Mouse (Mus musculus): ENCODE results near the gene Psip1.

Psip1 gene

DNA sequence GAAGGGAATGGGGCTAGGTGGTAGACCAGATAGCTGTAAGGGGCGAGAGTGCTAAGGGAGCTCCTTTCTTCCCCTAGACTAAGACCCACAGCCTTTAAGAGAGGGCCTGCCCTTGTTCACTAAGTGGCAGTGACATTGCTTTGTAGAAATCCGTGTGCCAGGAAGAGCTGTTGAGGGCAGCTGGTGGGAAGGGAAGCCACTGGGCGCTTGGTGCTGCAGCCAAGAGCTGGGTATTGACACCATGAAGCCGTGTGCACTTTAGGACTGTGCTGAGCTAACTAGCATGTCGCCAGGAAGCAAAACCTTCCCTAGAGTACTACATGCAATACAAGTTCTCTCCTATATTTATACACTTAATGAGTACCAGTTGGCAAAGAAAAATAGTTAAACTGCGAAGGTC lies 62.6 kb downstream of the Psip1 start:
- DNase-seq (ENCODE audit: extremely low read depth, insufficient read length, low spot score), result no peak

DNA sequence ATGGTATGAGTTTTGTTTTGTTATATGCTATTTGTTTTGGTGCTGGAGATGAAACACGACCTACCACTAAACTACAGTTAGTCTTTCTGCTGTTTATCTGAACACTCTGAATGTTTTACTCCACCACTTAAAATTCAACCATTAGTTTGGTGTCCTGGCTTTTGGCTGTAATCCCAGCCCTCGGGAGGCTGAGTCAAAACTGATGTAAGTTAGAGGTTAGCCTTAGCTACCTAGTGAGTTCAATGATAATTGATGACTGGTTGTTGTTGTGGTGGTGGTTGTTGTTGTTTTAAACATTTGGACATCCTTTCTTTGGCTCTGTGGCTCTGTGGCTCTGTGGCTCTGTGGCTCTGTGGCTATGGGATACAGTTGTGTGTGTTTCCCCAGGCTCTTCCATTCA lies 67.5 kb downstream of the Psip1 start:
- DNase-seq (ENCODE audit: extremely low read depth, insufficient read length, low spot score), result no peak

- DNase-seq (ENCODE audit: extremely low read depth, insufficient read length, low spot score), result no peak
Measured at GRCm38 (mm10) chr4:83417820-83418186, 68.5 kb downstream of the Psip1 start.

- peak; percentile 98 for DNase-seq (ENCODE audit: extremely low read depth, insufficient read length, low spot score)
Measured at GRCm38 (mm10) chr4:83417160-83417819, 69.0 kb downstream of the Psip1 start, which contains the start of gene Snapc3. TSS of gene Snapc3 (plus strand) at chr4:83417724.

- no peak for DNase-seq (ENCODE audit: extremely low read depth, insufficient read length, low spot score)
Measured at GRCm38 (mm10) chr4:83414241-83414824, 71.9 kb downstream of the Psip1 start.

- no peak for DNase-seq (ENCODE audit: extremely low read depth, insufficient read length, low spot score)
Measured at GRCm38 (mm10) chr4:83412060-83412459, 74.2 kb downstream of the Psip1 start.

- peak; percentile 55 for DNase-seq (ENCODE audit: extremely low read depth, insufficient read length, low spot score)
Measured at GRCm38 (mm10) chr4:83409867-83410505, 76.3 kb downstream of the Psip1 start.

GRCm38 (mm10) chr4:83407688-83408087 lies 78.6 kb downstream of the Psip1 start:
- DNase-seq (ENCODE audit: extremely low read depth, insufficient read length, low spot score), result peak; percentile 68

Data from 3134 (cell line).